Mouse (Mus musculus) layer of hippocampus, adult 9-11 months (tissue): ENCODE data around the gene Jmjd8.

Source experiments
- DNase-seq: peaks from one replicate; pipeline ENCODE4 v3.0.0; 2022

Jmjd8 gene

GRCm38 (mm10) chr17:25808789-25809605, 19.7 kb upstream of the Jmjd8 start, which contains the start of gene Fbxl16:
Gene Fbxl16 (plus strand): TSS chr17:25809085.
- DNase-seq = peak; percentile 92

GRCm38 (mm10) chr17:25809606-25810340, 18.9 kb upstream of the Jmjd8 start:
- no peak for DNase-seq

GRCm38 (mm10) chr17:25810890-25811289, 17.8 kb upstream of the Jmjd8 start:
- DNase-seq = no peak

- peak; percentile 89 for DNase-seq
These were observed 15.2 kb upstream of the Jmjd8 start for GRCm38 (mm10) chr17:25813471-25813870.

GRCm38 (mm10) chr17:25817662-25818061, 11.0 kb upstream of the Jmjd8 start:
- no peak for DNase-seq

GRCm38 (mm10) chr17:25818851-25819780, 9.6 kb upstream of the Jmjd8 start:
- no peak for DNase-seq

GRCm38 (mm10) chr17:25823452-25823851, 5.2 kb upstream of the Jmjd8 start, which contains the start of gene Wdr24:
Gene Wdr24 (plus strand): TSS chr17:25823627.
- peak; percentile 85 for DNase-seq

GRCm38 (mm10) chr17:25824362-25825142, 4.1 kb upstream of the Jmjd8 start:
- DNase-seq = no peak

- no peak for DNase-seq
These were observed 3.4 kb upstream of the Jmjd8 start for GRCm38 (mm10) chr17:25825311-25825710.

GRCm38 (mm10) chr17:25825984-25826570, 2.6 kb upstream of the Jmjd8 start:
- DNase-seq = no peak

- no peak for DNase-seq
These were observed 1.7 kb upstream of the Jmjd8 start for GRCm38 (mm10) chr17:25827011-25827410.

- DNase-seq = no peak
These were observed 983 bp upstream of the Jmjd8 start for GRCm38 (mm10) chr17:25827546-25828222.

- DNase-seq = no peak
These were observed 458 bp upstream of the Jmjd8 start for GRCm38 (mm10) chr17:25828223-25828594.

- no peak for DNase-seq
These were observed 921 bp downstream of the Jmjd8 start for GRCm38 (mm10) chr17:25829558-25830017.

- DNase-seq = no peak
These were observed 1.6 kb downstream of the Jmjd8 start for GRCm38 (mm10) chr17:25830200-25830753.

GRCm38 (mm10) chr17:25830806-25831431, 2.3 kb downstream of the Jmjd8 start:
- DNase-seq = no peak

GRCm38 (mm10) chr17:25831451-25832281, 3.0 kb downstream of the Jmjd8 start:
- no peak for DNase-seq

- peak; percentile 100 for DNase-seq
These were observed 4.0 kb downstream of the Jmjd8 start for GRCm38 (mm10) chr17:25832436-25833290.
